Mouse (Mus musculus) hindbrain, postnatal 0 days (tissue): ENCODE data around the gene Oas1e. TPM values are rescaled to one million over a fixed set of nuclear protein-coding genes. Genes with fewer than 3 reads are reported as not detected.

Source experiments
- ATAC-seq: fragments of 200-750 bp; cut with Nextera tagmentation; 2 replicates; pipeline ENCODE4 v1.8.0; 2017; ENCODE audit warnings: mild to moderate bottlenecking, moderate TSS enrichment, moderate library complexity
- DNase-seq: peaks from one replicate; pipeline ENCODE4 v3.0.0-alpha.2; 2015; ENCODE audit warnings: low spot score
- H3K27ac ChIP-seq: fragments of 300-500 bp; sonication (generic); 2 replicates; pipeline ENCODE4 v1.5.1; 2014; ENCODE audit warnings: mild to moderate bottlenecking
- H3K27me3 ChIP-seq: fragments of 300-500 bp; sonication (generic); 2 replicates; pipeline ENCODE4 v1.6.1; 2014; ENCODE audit warnings: low read length, mixed read lengths; ENCODE audit not compliant: insufficient read depth
- H3K36me3 ChIP-seq: fragments of 300-500 bp; sonication (generic); 2 replicates; pipeline ENCODE4 v1.6.1; 2014; ENCODE audit warnings: low read length, mixed read lengths; ENCODE audit not compliant: insufficient read depth
- H3K4me1 ChIP-seq: fragments of 300-500 bp; sonication (generic); 2 replicates; pipeline ENCODE4 v1.6.1; 2014; ENCODE audit warnings: antibody characterized with exemption, low read length, mixed read lengths; ENCODE audit not compliant: insufficient read depth
- H3K4me2 ChIP-seq: fragments of 300-500 bp; sonication (generic); 2 replicates; pipeline ENCODE4 v1.6.1; 2014; ENCODE audit warnings: low read depth, mild to moderate bottlenecking, low read length, moderate library complexity, mixed read lengths
- H3K4me3 ChIP-seq: fragments of 300-500 bp; sonication (generic); 2 replicates; pipeline ENCODE4 v1.5.1; 2014; ENCODE audit warnings: low read length
- H3K9ac ChIP-seq: fragments of 300-500 bp; sonication (generic); replicated peaks from 2 replicates; pipeline ENCODE4 v1.6.1; 2014; ENCODE audit warnings: mild to moderate bottlenecking, low read length, moderate library complexity, mixed read lengths
- H3K9me3 ChIP-seq: fragments of 300-500 bp; sonication (generic); 2 replicates; pipeline ENCODE4 v1.6.1; 2016; ENCODE audit warnings: low read length, mixed read lengths
- CTCF ChIP-seq: IDR thresholded peaks from 2 replicates; pipeline ENCODE4 v1.5.1; 2016; ENCODE audit warnings: antibody characterized with exemption, control low read depth, low read depth
- WGBS: fragments of 180-500 bp; shearing (Covaris S2); extraction: QIAGEN DNeasy Blood & Tissue Kit; methylation state at CpG from one replicate; pipeline ENCODE4 v1.1.7; 2014; 5-methylcytosine and 5-hydroxymethylcytosine counted together
- polyA plus RNA-seq: library from polyadenylated mRNA; unstranded; fragments of >200 nt; fragmentation: Nextera tagmentation; extraction: Ambion mirVana; gene quantifications from 2 replicates; pipeline ENCODE4 v1.2.1, GENCODE M21; 2015
- total RNA-seq: library from RNA; depleted of rRNA; stranded (reverse); fragments of >200 nt; gene quantifications from 2 replicates; pipeline ENCODE4 v1.2.3, GENCODE M21; 2014

The Oas1e gene
- total and polyA plus RNA-seq, 2 experiments from 2014 or later, result 0.26 to 0.90 TPM

DNA sequence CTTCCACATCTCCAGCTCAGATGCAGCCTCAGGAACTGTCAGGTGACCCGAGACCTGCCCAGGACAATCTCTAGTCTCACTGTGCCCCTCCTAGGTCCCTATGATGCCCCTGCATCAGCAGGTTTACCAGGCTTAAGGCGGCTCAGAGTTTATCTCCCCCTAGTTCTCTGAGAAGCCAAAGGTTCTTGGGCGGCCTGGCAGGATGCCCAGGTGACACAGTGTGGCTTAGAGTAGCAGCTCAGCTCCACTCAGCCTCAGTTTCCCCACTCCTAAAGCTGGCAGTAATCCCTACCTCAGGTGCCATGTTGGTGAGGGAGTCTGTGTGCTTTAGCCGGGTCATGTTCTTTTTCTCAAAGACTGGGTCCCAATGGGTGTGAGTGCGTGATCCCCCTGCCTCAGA is 18.5 kb downstream of the Oas1e start:
- Histone ChIP-seq H3K9me3 (no peaks in the 10 kb centered on the region), H3K4me1 (no peaks in the 10 kb centered on the region), H3K36me3 (no peaks in the 10 kb centered on the region), H3K27ac (no peak overlapping the region), H3K4me2 (no peak overlapping the region), H3K4me3 (no peak overlapping the region), H3K9ac (no peak overlapping the region), H3K27me3 (no peaks in the 10 kb centered on the region)
- TF ChIP-seq CTCF, result no peak
- DNase-seq (no peak), ATAC-seq (no peak)
- 80% methylated on average over 5 of the region's 5 CpGs for whole genome bisulfite sequencing

DNA sequence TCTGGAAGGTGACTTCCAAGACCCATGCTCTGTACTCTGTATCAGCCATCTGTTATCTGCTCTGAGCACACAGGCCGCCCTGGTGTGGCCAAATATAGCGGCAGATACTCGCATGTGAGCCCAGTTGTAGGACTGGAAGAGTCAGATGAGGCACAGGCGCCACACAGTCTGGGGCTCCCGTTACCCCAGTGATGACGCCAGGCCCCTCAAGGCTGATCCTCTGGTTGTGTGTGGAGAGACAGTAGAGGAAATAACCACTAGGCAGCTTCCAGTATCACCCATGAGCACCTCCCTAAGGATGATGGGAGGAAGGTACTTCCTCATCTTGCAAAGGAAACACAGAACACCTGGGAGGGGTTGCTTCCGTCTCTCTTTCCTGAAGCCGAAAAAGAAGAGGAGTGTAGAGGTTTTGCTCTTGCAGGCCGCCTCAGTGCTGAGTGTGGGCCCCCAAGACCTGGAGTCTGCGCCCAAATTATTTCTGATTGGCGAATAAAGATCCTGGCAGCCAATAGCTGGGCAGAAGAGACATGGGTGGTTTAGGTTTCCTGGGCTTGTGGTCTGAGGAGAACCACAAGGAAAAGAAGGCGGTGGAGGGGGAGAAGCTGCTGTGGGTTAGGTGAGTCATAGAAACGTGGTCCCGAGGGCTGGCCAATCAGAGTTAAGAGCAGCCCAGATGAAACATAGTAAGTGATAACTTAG is 19.9 kb downstream of the Oas1e start:
- no peak for TF ChIP-seq CTCF
- WGBS, result 81% methylated on average over 14 of the region's 14 CpGs
- H3K9me3 ChIP-seq, result no peaks in the 10 kb centered on the region
- H3K27me3 ChIP-seq, result no peaks in the 10 kb centered on the region
- H3K4me3 ChIP-seq, result no peak overlapping the region
- no peak for ATAC-seq
- no peak overlapping the region for H3K9ac ChIP-seq
- no peak overlapping the region for H3K4me2 ChIP-seq
- no peak for DNase-seq
- H3K27ac ChIP-seq, result no peak overlapping the region
- no peaks in the 10 kb centered on the region for H3K4me1 ChIP-seq
- no peaks in the 10 kb centered on the region for H3K36me3 ChIP-seq

DNA sequence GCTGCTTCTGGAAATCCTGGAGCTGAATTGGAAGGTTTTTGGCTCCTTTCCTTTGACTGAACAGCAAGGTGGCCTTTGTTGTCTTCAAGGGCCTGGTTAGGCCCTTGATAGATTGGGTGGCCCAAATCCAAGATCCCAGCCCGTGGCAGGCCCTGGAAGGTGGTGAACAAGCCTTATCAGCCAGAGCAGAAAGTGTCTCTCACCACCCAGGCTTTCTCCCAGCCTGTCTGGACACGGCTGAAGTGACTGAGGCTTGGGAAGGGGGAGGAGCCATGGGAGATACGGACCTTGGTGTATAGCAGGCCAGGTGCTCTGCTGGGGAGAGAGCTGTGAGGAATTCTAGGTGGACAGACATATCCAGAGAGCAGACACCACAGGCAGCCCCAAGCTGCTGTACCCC is 25.9 kb downstream of the Oas1e start:
- Histone ChIP-seq H3K4me1 (no peaks in the 10 kb centered on the region), H3K9me3 (no peaks in the 10 kb centered on the region), H3K4me2 (no peak overlapping the region), H3K9ac (no peak overlapping the region), H3K27me3 (no peaks in the 10 kb centered on the region), H3K4me3 (no peak overlapping the region), H3K27ac (no peak overlapping the region), H3K36me3 (no peaks in the 10 kb centered on the region)
- no peak for TF ChIP-seq CTCF
- WGBS, result 64% methylated on average over 3 of the region's 3 CpGs
- ATAC-seq, result no peak
- DNase-seq, result no peak

DNA sequence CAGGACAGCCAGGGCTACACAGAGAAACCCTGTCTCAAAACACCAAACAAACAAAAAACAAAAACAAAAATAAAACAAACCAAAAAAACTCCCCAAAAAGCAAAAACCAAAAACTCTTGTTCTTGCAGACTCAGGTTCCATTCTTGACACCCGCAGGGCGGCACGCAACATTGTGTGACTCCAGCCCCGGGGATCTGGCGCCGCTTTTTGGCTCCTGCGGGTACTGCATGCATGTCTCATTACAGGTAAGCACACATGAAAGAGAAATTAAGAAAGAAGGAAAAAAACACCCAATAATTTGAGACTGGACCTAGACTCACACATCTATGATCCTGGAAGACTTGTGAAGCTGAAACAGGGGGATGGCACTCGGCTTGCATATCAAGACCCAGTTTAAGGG is 30.3 kb downstream of the Oas1e start:
- 77% methylated on average over 8 of the region's 8 CpGs for WGBS
- no peak overlapping the region for H3K4me3 ChIP-seq
- H3K9ac ChIP-seq, result no peak overlapping the region
- no peaks in the 10 kb centered on the region for H3K9me3 ChIP-seq
- H3K27me3 ChIP-seq, result no peaks in the 10 kb centered on the region
- no peaks in the 10 kb centered on the region for H3K36me3 ChIP-seq
- H3K4me1 ChIP-seq, result 0 out of 2 replicates have a peak, but pooled peaks cover 2% of the 10 kb centered on the region
- no peak overlapping the region for H3K27ac ChIP-seq
- no peak overlapping the region for H3K4me2 ChIP-seq
- TF ChIP-seq CTCF, result no peak
- ATAC-seq, result no peak
- no peak for DNase-seq

DNA sequence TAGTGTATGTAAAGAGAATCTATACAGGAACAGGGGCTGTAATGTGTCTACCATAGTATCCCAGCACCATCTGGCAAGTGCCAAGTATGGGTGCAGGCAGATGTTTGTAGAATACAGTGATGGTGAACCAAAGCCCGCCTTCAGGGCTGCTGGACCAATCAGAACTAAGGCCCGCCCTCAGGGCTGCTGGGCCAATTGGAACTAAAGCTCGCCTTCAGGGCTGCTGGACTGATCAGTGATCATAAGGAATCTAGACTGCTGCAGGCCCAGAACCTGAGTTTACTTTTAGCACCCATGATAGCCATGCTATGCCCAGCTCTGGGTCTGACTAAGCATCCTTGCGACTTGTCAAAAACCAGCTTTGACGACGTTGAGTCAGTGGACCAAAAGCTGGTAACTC is 33.4 kb downstream of the Oas1e start:
- 31% methylated on average over 6 of the region's 6 CpGs for WGBS
- no peak overlapping the region for H3K9ac ChIP-seq
- H3K27me3 ChIP-seq, result no peaks in the 10 kb centered on the region
- DNase-seq (peak; percentile 35), ATAC-seq (peak; percentile 62; the same call in 1 of the 2 replicates)
- H3K4me3 ChIP-seq, result no peak overlapping the region
- H3K27ac ChIP-seq, result no peak overlapping the region
- no peaks in the 10 kb centered on the region for H3K9me3 ChIP-seq
- 0 out of 2 replicates have a peak overlapping the region, but pooled peaks have one; percentile 3 for H3K4me2 ChIP-seq
- 0 out of 2 replicates have a peak, but pooled peaks cover 2% of the 10 kb centered on the region for H3K4me1 ChIP-seq
- H3K36me3 ChIP-seq, result no peaks in the 10 kb centered on the region
- no peak for TF ChIP-seq CTCF

DNA sequence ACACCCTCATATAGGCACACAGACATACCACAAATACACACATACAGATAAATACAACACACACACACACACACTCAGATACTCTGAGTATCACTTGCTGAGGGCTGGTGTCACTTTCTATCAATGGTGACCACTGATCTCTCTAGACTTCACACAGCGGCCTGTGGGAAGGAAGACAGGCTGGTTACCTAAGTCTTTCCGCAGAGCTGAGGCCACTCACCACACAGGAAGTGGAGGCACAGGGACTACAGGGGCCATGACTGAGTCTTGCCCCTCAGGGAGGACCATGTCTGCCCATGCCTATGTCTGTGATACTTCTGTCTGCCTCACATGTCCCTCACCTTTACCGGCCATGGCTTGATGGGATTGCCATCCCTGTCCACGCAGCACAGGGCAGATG is 41.1 kb downstream of the Oas1e start:
- H3K4me1 ChIP-seq, result no peaks in the 10 kb centered on the region
- H3K27me3 ChIP-seq, result no peaks in the 10 kb centered on the region
- H3K4me3 ChIP-seq, result no peak overlapping the region
- no peak for ATAC-seq
- H3K4me2 ChIP-seq, result no peak overlapping the region
- H3K27ac ChIP-seq, result no peak overlapping the region
- H3K9ac ChIP-seq, result no peak overlapping the region
- no peak for DNase-seq
- no peaks in the 10 kb centered on the region for H3K9me3 ChIP-seq
- H3K36me3 ChIP-seq, result no peaks in the 10 kb centered on the region
- 91% methylated on average over 4 of the region's 4 CpGs for WGBS
- TF ChIP-seq CTCF, result no peak

DNA sequence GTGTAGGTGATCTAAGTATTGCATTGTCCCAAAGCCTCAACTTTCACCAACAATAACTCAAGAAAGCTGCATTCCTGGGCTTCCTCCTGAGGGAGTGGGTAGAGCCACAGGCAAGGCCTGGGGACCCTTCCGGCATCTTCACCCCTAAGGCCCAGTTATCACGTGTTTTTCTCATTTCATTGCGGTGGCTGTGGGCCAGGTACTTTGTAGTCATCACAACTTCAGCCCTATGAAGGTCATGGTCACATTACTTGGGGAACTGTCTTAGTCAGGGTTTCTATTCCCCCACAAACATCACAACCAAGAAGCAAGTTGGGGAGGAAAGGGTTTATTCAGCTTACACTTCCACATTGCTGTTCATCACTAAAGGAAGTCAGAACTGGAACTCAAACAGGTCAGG is 42.5 kb downstream of the Oas1e start:
- ATAC-seq (no peak), DNase-seq (no peak)
- no peaks in the 10 kb centered on the region for H3K36me3 ChIP-seq
- no peak for TF ChIP-seq CTCF
- H3K9me3 ChIP-seq, result no peaks in the 10 kb centered on the region
- H3K4me3 ChIP-seq, result no peak overlapping the region
- 80% methylated on average over 3 of the region's 3 CpGs for WGBS
- H3K4me1 ChIP-seq, result no peaks in the 10 kb centered on the region
- no peak overlapping the region for H3K27ac ChIP-seq
- H3K27me3 ChIP-seq, result no peaks in the 10 kb centered on the region
- no peak overlapping the region for H3K4me2 ChIP-seq
- no peak overlapping the region for H3K9ac ChIP-seq
